Mouse (Mus musculus) spleen, adult 2 months (tissue): ENCODE results near the gene Fam186b. TPM values are rescaled to one million over a fixed set of nuclear protein-coding genes. Genes with fewer than 3 reads are reported as not detected.
A peak's percentile ranks its signal among the peaks of the same experiment; 100 is the strongest.

Experiments
- DNase-seq, 2 experiments: peaks; one replicate each; pipeline versions ENCODE4 v3.0.0 to v3.0.0-alpha.2; 2012 to 2021; ENCODE audit warnings: low spot score in 2 of 2, low read depth in 1 of 2
- H3K27ac ChIP-seq: fragments of 200-500 bp; 2 replicates; pipeline ENCODE4 v1.5.1; 2012; ENCODE audit warnings: low read length, inconsistent platforms; ENCODE audit not compliant: insufficient read depth
- H3K27me3 ChIP-seq: fragments of 200-500 bp; 2 replicates; pipeline ENCODE4 v1.6.1; 2012; ENCODE audit warnings: mild to moderate bottlenecking, moderate library complexity, low read length, inconsistent platforms; ENCODE audit not compliant: control insufficient read depth, insufficient read depth
- H3K36me3 ChIP-seq: fragments of 200-500 bp; 2 replicates; pipeline ENCODE4 v1.6.1; 2012; ENCODE audit warnings: mild to moderate bottlenecking, low read length, inconsistent platforms; ENCODE audit not compliant: control insufficient read depth, insufficient read depth
- H3K4me1 ChIP-seq: fragments of 200-500 bp; 2 replicates; pipeline ENCODE4 v1.6.1; 2011; ENCODE audit warnings: inconsistent platforms; ENCODE audit not compliant: control insufficient read depth, insufficient read depth, insufficient read length
- H3K4me3 ChIP-seq: fragments of 200-500 bp; 2 replicates; pipeline ENCODE4 v1.5.1; 2011; ENCODE audit warnings: mild to moderate bottlenecking, inconsistent platforms; ENCODE audit not compliant: insufficient read depth, insufficient read length; ENCODE audit errors: extremely low read depth
- CTCF ChIP-seq: fragments of 200-500 bp; IDR thresholded peaks from 2 replicates; pipeline ENCODE4 v1.5.1; 2011; ENCODE audit warnings: mild to moderate bottlenecking, inconsistent platforms; ENCODE audit not compliant: insufficient read depth, insufficient read length, insufficient replicate concordance; ENCODE audit errors: extremely low read depth
- POLR2A ChIP-seq: fragments of 200-500 bp; IDR thresholded peaks from 2 replicates; pipeline ENCODE4 v1.6.1; 2011; ENCODE audit warnings: low read depth, low read length, inconsistent platforms
- WGBS: fragments of 180-500 bp; shearing (Covaris S2); methylation state at CpG from one replicate; pipeline ENCODE4 v1.1.7; 2018; 5-methylcytosine and 5-hydroxymethylcytosine counted together
- polyA plus RNA-seq: library from polyadenylated mRNA; depleted of rRNA; stranded (reverse); fragments of >200 nt; gene quantifications from 2 replicates; pipeline ENCODE4 v1.2.3, GENCODE M21; 2012; rRNA removed

Fam186b gene
- polyA plus RNA-seq, 1 experiment, result 0.05 TPM

- Histone ChIP-seq H3K36me3 (no peaks in the 10 kb centered on the region), H3K4me3 (peak overlapping the region; percentile 49; the same call in 1 of the 2 replicates), H3K4me1 (peaks cover 10% of the 10 kb centered on the region; the same call in 1 of the 2 replicates), H3K27ac (no peak overlapping the region), H3K27me3 (peaks cover 33% of the 10 kb centered on the region)
- DNase-seq, result no peak
- TF ChIP-seq CTCF (no peak), POLR2A (no peak)
- 4% methylated on average over 18 of the region's 18 CpGs for WGBS
These were observed 72.7 kb downstream of the Fam186b start for GRCm38 (mm10) chr15:99222794-99223584.

- no peak overlapping the region for H3K4me3 ChIP-seq
- DNase-seq, result no peak
- H3K27me3 ChIP-seq, result peaks cover 31% of the 10 kb centered on the region
- 29% methylated on average over 8 of the region's 8 CpGs for WGBS
- no peak overlapping the region for H3K27ac ChIP-seq
- H3K36me3 ChIP-seq, result no peaks in the 10 kb centered on the region
- no peak for TF ChIP-seq CTCF
- TF ChIP-seq POLR2A, result no peak
- H3K4me1 ChIP-seq, result peaks cover 10% of the 10 kb centered on the region; the same call in 1 of the 2 replicates
These were observed 74.3 kb downstream of the Fam186b start for GRCm38 (mm10) chr15:99221315-99221952.

Other genes starting within 250 kb of the Fam186b start
- gene Prph, start 240.7 kb downstream of the Fam186b start, polyA plus RNA-seq, result 0.99 and 1.4 TPM in 2 replicates
- 5.9 and 7.5 TPM in 2 replicates for gene Troap, start 221.3 kb downstream of the Fam186b start, polyA plus RNA-seq
- not detected in 2 replicates for gene C1ql4, start 208.1 kb downstream of the Fam186b start, polyA plus RNA-seq
- 0.35 and 0.60 TPM in 2 replicates for gene Dnajc22, start 202.7 kb downstream of the Fam186b start, polyA plus RNA-seq
- 1.5 and 2.2 TPM in 2 replicates for gene Spats2, start 170.0 kb downstream of the Fam186b start, polyA plus RNA-seq
- 3.5 and 3.7 TPM in 2 replicates for gene Kcnh3, start 71.0 kb downstream of the Fam186b start, polyA plus RNA-seq
- 48.5 and 63.1 TPM in 2 replicates for gene Mcrs1, start 43.9 kb downstream of the Fam186b start, polyA plus RNA-seq
- 27.1 and 31.4 TPM in 2 replicates for gene Prpf40b, start 801 bp downstream of the Fam186b start, polyA plus RNA-seq
- gene Fmnl3, start 74.6 kb upstream of the Fam186b start, polyA plus RNA-seq, result 25.6 and 30.8 TPM in 2 replicates
- 434 and 466 TPM in 2 replicates for gene Tmbim6, start 97.0 kb upstream of the Fam186b start, polyA plus RNA-seq
- 10.9 and 11.5 TPM in 2 replicates for gene Nckap5l, start 161.9 kb upstream of the Fam186b start, polyA plus RNA-seq
- 5.1 and 7.4 TPM in 2 replicates for gene Bcdin3d, start 178.8 kb upstream of the Fam186b start, polyA plus RNA-seq
- 0.06 TPM in 1 of 2 replicates, not detected in the other for gene Faim2, start 232.3 kb upstream of the Fam186b start, polyA plus RNA-seq